Mouse (Mus musculus): ENCODE measurements at regions not wholly inside any gene's neighbourhood (a gene's known extent, or its start where the extent isn't known, plus 50 kb on each side); places are given as distances from the start of the nearest gene placed in this dataset.

DNA sequence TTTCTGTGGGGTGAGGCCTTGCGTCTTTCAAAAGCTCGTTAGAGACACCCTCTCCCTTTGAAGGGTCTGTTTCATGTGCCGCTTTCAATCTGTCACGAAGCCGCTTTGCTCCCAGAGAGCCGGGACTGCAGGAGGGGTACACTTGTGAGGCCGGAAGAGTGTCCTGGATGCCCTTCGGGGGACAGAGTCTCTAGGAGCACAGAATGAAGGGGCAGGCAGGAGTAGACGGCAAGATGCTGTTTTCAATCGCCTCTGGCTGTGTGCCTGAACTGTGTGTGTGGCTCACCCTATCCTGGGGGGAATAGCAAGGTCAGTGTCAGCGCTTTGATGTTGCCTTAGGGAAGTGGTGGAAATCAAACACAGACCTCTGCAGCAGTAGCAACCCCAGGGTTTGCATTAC is 174.7 kb downstream of the Gadd45g start:
- no peak for TF ChIP-seq CTCF (IDR thresholded peaks at IDR 0.05; ENCODE audit: low read depth, low read length)
- TF ChIP-seq POLR2A (IDR thresholded peaks at IDR 0.05; ENCODE audit: extremely low read depth, insufficient read depth, low read length) = no peak

Measured in liver, adult 2 months (tissue).